Mouse (Mus musculus): ENCODE results near the gene Kcnmb4.

Gene Kcnmb4

GRCm38 (mm10) chr10:116450621-116451020 is 23.1 kb downstream of the Kcnmb4 start:
- DNase-seq, result peak; percentile 16

GRCm38 (mm10) chr10:116448166-116448565 is 25.5 kb downstream of the Kcnmb4 start:
- DNase-seq, result no peak

GRCm38 (mm10) chr10:116447176-116447575 is 26.5 kb downstream of the Kcnmb4 start:
- no peak for DNase-seq

GRCm38 (mm10) chr10:116446040-116446439 is 27.6 kb downstream of the Kcnmb4 start:
- DNase-seq, result no peak

- DNase-seq, result no peak
Observed at GRCm38 (mm10) chr10:116444826-116445225, 28.9 kb downstream of the Kcnmb4 start.

- no peak for DNase-seq
Observed at GRCm38 (mm10) chr10:116444371-116444770, 29.3 kb downstream of the Kcnmb4 start.

GRCm38 (mm10) chr10:116440946-116441345 is 32.7 kb downstream of the Kcnmb4 start:
- no peak for DNase-seq

GRCm38 (mm10) chr10:116440088-116440487 is 33.6 kb downstream of the Kcnmb4 start:
- DNase-seq, result no peak

GRCm38 (mm10) chr10:116435455-116435854 is 38.2 kb downstream of the Kcnmb4 start:
- no peak for DNase-seq

GRCm38 (mm10) chr10:116432421-116432820 is 41.3 kb downstream of the Kcnmb4 start:
- no peak for DNase-seq

GRCm38 (mm10) chr10:116428026-116428780 is 45.5 kb downstream of the Kcnmb4 start:
- DNase-seq, result no peak

- DNase-seq, result no peak
Observed at GRCm38 (mm10) chr10:116426176-116426575, 47.5 kb downstream of the Kcnmb4 start.

- DNase-seq, result no peak
Observed at GRCm38 (mm10) chr10:116424921-116425320, 48.8 kb downstream of the Kcnmb4 start.

- DNase-seq, result no peak
Observed at GRCm38 (mm10) chr10:116422551-116422950, 51.1 kb downstream of the Kcnmb4 start.

- no peak for DNase-seq
Observed at GRCm38 (mm10) chr10:116420976-116421375, 52.7 kb downstream of the Kcnmb4 start.

GRCm38 (mm10) chr10:116418121-116418726 is 55.5 kb downstream of the Kcnmb4 start:
- peak; percentile 21 for DNase-seq

GRCm38 (mm10) chr10:116416726-116417125 is 57.0 kb downstream of the Kcnmb4 start:
- DNase-seq, result no peak

- DNase-seq, result no peak
Observed at GRCm38 (mm10) chr10:116416142-116416541, 57.5 kb downstream of the Kcnmb4 start.

GRCm38 (mm10) chr10:116410826-116411225 is 62.9 kb downstream of the Kcnmb4 start:
- DNase-seq, result no peak

- DNase-seq, result no peak
Observed at GRCm38 (mm10) chr10:116407684-116408359, 65.9 kb downstream of the Kcnmb4 start.

GRCm38 (mm10) chr10:116405011-116405410 is 68.7 kb downstream of the Kcnmb4 start:
- DNase-seq, result no peak

GRCm38 (mm10) chr10:116403679-116404078 is 70.0 kb downstream of the Kcnmb4 start:
- peak; percentile 13 for DNase-seq

- DNase-seq, result peak; percentile 11
Observed at GRCm38 (mm10) chr10:116402742-116403425, 70.8 kb downstream of the Kcnmb4 start.

Data from lung, postnatal 10 days (tissue).